Mouse (Mus musculus) lung, embryonic 16.5 days (tissue): ENCODE results near the gene Haao. TPM values are rescaled to one million over a fixed set of nuclear protein-coding genes. Genes with fewer than 3 reads are reported as not detected.

Source experiments
- ATAC-seq: fragments of 200-750 bp; cut with Nextera tagmentation; 2 replicates; pipeline ENCODE4 v1.8.0; 2017; ENCODE audit warnings: low read depth, mild to moderate bottlenecking, moderate library complexity
- H3K27ac ChIP-seq: fragments of 300-500 bp; sonication (generic); 2 replicates; pipeline ENCODE4 v1.5.1; 2014; ENCODE audit warnings: mild to moderate bottlenecking, control low read depth, low read length
- H3K27me3 ChIP-seq: fragments of 300-500 bp; sonication (generic); 2 replicates; pipeline ENCODE4 v1.6.1; 2014; ENCODE audit warnings: low read depth, low read length, mixed read lengths; ENCODE audit not compliant: control insufficient read depth, insufficient read depth
- H3K36me3 ChIP-seq: fragments of 300-500 bp; sonication (generic); 2 replicates; pipeline ENCODE4 v1.6.1; 2014; ENCODE audit warnings: low read length; ENCODE audit not compliant: control insufficient read depth, insufficient read depth
- H3K4me1 ChIP-seq: fragments of 300-500 bp; sonication (generic); replicated peaks from 2 replicates; pipeline ENCODE4 v1.6.1; 2014; ENCODE audit warnings: low read length, mixed read lengths; ENCODE audit not compliant: control insufficient read depth, insufficient read depth
- H3K4me2 ChIP-seq: fragments of 300-500 bp; sonication (generic); 2 replicates; pipeline ENCODE4 v1.6.1; 2014; ENCODE audit warnings: low read depth, low read length, control low read depth
- H3K4me3 ChIP-seq: fragments of 300-500 bp; sonication (generic); 2 replicates; pipeline ENCODE4 v1.5.1; 2014; ENCODE audit warnings: mild to moderate bottlenecking, low read length, control low read depth
- H3K9ac ChIP-seq: fragments of 300-500 bp; sonication (generic); 2 replicates; pipeline ENCODE4 v1.6.1; 2014; ENCODE audit warnings: low read length, control low read depth
- H3K9me3 ChIP-seq: fragments of 300-500 bp; sonication (generic); 2 replicates; pipeline ENCODE4 v1.6.1; 2016; ENCODE audit warnings: low read length; ENCODE audit not compliant: control insufficient read depth
- WGBS: fragments of 180-500 bp; shearing (Covaris S2); extraction: QIAGEN DNeasy Blood & Tissue Kit; methylation state at CpG from one replicate; pipeline ENCODE4 v1.1.7; 2014; 5-methylcytosine and 5-hydroxymethylcytosine counted together
- polyA plus RNA-seq: library from polyadenylated mRNA; unstranded; fragments of >200 nt; fragmentation: Nextera tagmentation; extraction: Ambion mirVana; gene quantifications from 2 replicates; pipeline ENCODE4 v1.2.1, GENCODE M21; 2015

Haao gene
- 1.8 and 2.3 TPM in 2 replicates for polyA plus RNA-seq

DNA sequence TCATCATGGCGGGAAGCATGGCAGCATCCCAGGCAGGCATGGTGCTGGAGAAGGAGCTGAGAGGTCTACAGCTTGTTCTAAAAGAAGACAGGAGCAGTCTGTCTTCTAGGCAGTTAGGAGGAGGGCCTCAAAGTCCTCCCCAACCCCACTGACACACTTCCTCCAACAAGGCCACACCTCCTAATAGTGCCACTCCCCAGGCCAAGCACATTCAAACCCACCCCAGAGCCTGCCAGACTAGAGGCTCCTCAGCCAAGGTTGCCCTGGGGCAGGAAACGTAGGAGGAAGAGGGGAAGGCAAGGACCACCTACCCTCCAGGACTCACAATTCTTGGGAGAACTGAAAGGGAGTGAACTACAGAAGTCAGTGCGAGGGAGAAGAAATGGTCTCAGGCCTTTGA, at the start of gene Haao:
Gene Haao, minus strand, starts transcription at position 149 of the 400 bp plus-strand sequence.
- Histone ChIP-seq H3K27ac (no peak within 1 kb of the TSS), H3K36me3 (no peaks in the 10 kb centered on the region), H3K9me3 (no peaks in the 10 kb centered on the region), H3K4me1 (0 out of 2 replicates have a peak, but pooled peaks cover 3% of the 10 kb centered on the region), H3K9ac (no peak within 1 kb of the TSS), H3K4me2 (no peak within 1 kb of the TSS), H3K27me3 (no peaks in the 10 kb centered on the region), H3K4me3 (no peak within 1 kb of the TSS)
- 76% methylated on average over 3 of the region's 3 CpGs for WGBS
- ATAC-seq: no peak; the same call in 1 of the 2 replicates

DNA sequence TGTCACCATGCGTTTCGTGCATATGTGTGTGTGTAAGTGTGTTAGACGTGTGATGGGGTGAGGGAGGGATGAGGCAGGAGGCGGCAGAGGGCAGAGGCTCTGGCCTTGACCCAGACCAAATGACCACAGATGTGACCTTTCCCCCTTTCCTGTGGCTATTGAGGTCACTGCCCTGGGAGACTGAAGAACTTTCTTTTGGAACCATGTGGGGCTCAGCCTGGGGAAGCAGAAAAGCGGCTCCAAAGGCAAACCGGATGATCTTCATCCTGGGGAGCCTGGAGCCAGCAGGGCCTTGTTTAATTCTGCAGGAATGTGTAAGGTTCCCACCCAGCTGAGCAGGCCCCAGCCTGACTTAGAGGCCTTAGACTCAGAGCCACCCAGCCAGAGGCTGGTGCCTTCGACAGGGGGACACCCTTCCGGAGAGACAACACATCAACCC, 49.6 kb upstream of the Haao start:
- H3K4me2 ChIP-seq: no peak overlapping the region
- H3K9me3 ChIP-seq: no peaks in the 10 kb centered on the region
- no peaks in the 10 kb centered on the region for H3K36me3 ChIP-seq
- 72% methylated on average over 8 of the region's 8 CpGs for WGBS
- no peak for ATAC-seq
- H3K4me1 ChIP-seq: peaks cover 15% of the 10 kb centered on the region
- peak overlapping the region; percentile 32; the same call in 1 of the 2 replicates for H3K9ac ChIP-seq
- no peaks in the 10 kb centered on the region for H3K27me3 ChIP-seq
- H3K27ac ChIP-seq: peak overlapping the region; percentile 25; the same call in 1 of the 2 replicates
- H3K4me3 ChIP-seq: no peak overlapping the region

DNA sequence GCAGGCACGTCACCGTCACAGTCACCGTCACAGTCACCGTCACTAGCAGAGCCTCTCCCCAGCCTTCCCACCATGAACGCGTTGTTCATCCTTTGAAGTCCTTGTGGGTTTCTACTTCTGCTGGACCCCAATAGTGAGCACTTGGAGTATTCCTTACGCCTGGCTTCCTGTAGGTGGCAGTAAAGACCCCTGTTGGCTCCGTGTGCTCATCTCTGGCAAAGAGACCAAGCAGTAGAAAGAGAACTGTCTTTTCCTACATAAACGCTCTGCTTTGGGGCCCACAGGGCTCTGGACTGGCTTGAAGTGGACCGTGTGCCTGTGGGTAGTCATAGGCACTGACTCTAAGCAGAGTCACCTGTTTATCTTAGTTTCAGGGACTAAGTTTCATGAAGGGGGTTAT, 49.0 kb upstream of the Haao start:
- peaks cover 15% of the 10 kb centered on the region for H3K4me1 ChIP-seq
- H3K27ac ChIP-seq: no peak overlapping the region
- H3K4me2 ChIP-seq: no peak overlapping the region
- 18% methylated on average over 10 of the region's 10 CpGs for WGBS
- H3K4me3 ChIP-seq: no peak overlapping the region
- no peaks in the 10 kb centered on the region for H3K36me3 ChIP-seq
- H3K9me3 ChIP-seq: no peaks in the 10 kb centered on the region
- peak; percentile 18; the same call in 1 of the 2 replicates for ATAC-seq
- no peak overlapping the region for H3K9ac ChIP-seq
- no peaks in the 10 kb centered on the region for H3K27me3 ChIP-seq

- WGBS: 58% methylated on average over 8 of the region's 8 CpGs
- Histone ChIP-seq H3K27ac (no peak overlapping the region), H3K36me3 (no peaks in the 10 kb centered on the region), H3K9me3 (no peaks in the 10 kb centered on the region), H3K9ac (no peak overlapping the region), H3K4me2 (no peak overlapping the region), H3K4me1 (peaks cover 23% of the 10 kb centered on the region), H3K27me3 (no peaks in the 10 kb centered on the region), H3K4me3 (no peak overlapping the region)
- ATAC-seq: no peak
Measured at GRCm38 (mm10) chr17:83895321-83895770, 47.6 kb upstream of the Haao start.

DNA sequence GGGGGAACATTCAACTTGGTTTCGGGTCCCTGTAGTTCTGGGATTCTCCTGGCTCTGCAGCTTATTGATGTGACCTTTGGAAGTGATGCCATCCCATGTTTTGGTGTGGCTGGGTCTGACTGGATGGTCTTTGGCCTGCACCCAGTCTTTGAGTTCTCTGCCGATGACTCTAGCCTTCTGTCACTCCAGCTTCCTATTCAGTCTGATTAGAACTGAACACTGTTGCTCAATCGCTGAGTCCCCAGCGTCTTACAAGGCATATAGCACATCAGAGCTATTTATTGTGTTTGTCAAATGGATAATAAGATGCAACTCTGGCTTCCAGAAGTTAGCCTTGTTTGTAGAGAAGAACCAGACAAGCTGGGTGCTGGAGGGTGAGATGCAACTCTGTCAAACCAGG, 45.4 kb upstream of the Haao start:
- H3K4me1 ChIP-seq: peaks cover 34% of the 10 kb centered on the region
- H3K4me2 ChIP-seq: no peak overlapping the region
- no peaks in the 10 kb centered on the region for H3K9me3 ChIP-seq
- no peaks in the 10 kb centered on the region for H3K27me3 ChIP-seq
- WGBS: 67% methylated on average over 4 of the region's 4 CpGs
- H3K27ac ChIP-seq: no peak overlapping the region
- H3K9ac ChIP-seq: no peak overlapping the region
- no peak overlapping the region for H3K4me3 ChIP-seq
- no peak for ATAC-seq
- H3K36me3 ChIP-seq: no peaks in the 10 kb centered on the region

GRCm38 (mm10) chr17:83891864-83892263, 44.1 kb upstream of the Haao start:
- WGBS: 78% methylated on average over 9 of the region's 9 CpGs
- H3K4me2 ChIP-seq: no peak overlapping the region
- no peak for ATAC-seq
- no peaks in the 10 kb centered on the region for H3K27me3 ChIP-seq
- no peaks in the 10 kb centered on the region for H3K9me3 ChIP-seq
- no peak overlapping the region for H3K9ac ChIP-seq
- peaks cover 23% of the 10 kb centered on the region for H3K4me1 ChIP-seq
- H3K27ac ChIP-seq: no peak overlapping the region
- H3K36me3 ChIP-seq: no peaks in the 10 kb centered on the region
- H3K4me3 ChIP-seq: no peak overlapping the region

DNA sequence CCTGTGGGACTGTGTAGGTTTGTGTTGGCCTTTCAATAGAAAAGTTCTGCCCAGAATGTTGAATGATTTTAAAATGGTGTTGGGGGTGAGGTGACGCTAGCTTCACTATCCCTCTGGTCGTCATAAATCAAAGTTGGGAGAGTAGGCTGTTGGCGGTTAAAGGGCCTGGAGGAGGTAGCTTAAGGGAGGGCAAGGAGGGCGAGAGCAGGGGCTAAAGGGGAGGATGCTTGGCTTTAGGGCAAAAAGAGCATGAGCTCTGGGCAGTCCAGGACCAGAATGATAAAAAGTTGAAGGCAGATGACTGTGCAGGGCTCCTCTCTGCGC, 42.6 kb upstream of the Haao start:
- H3K27me3 ChIP-seq: no peaks in the 10 kb centered on the region
- H3K4me2 ChIP-seq: 0 out of 2 replicates have a peak overlapping the region, but pooled peaks have one; percentile 6
- no peak overlapping the region for H3K9ac ChIP-seq
- no peaks in the 10 kb centered on the region for H3K36me3 ChIP-seq
- WGBS: 32% methylated on average over 5 of the region's 5 CpGs
- ATAC-seq: no peak; the same call in 1 of the 2 replicates
- no peaks in the 10 kb centered on the region for H3K9me3 ChIP-seq
- peak overlapping the region; percentile 92 for H3K27ac ChIP-seq
- no peak overlapping the region for H3K4me3 ChIP-seq
- peaks cover 19% of the 10 kb centered on the region for H3K4me1 ChIP-seq

DNA sequence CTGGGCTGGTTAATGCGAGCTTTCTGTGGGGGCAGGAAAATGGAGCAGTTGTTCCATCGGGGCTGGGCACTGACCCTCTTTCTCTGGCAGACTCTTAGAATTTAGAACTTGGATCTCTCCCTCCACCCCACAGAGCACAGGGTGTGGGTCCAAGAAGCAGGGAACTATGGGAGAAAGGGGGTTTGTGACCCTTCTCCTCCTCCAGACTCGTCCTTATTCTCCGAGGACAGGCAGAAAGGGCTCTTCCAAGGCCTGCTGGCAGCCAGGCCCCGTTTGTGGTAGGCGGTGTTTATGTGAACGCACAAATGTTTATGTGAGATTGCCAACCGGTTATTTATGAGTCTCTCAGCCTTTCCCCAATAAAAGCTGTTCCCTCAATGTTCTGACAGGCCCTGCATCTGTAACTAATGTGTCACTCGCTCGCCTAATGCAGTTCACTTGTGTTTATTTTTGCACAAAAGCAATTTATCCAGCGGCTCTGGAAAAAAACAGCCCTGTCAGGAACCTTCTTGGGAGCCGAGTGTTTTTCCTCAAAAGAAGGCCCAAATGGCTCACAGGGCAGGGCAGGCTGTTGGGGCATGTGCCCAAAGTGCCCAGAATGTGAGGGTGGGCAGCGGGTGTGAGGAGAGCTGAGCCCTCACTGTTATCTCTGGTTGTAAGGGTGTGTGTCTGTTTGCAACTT, 42.1 kb upstream of the Haao start:
- WGBS: 34% methylated on average over 13 of the region's 13 CpGs

DNA sequence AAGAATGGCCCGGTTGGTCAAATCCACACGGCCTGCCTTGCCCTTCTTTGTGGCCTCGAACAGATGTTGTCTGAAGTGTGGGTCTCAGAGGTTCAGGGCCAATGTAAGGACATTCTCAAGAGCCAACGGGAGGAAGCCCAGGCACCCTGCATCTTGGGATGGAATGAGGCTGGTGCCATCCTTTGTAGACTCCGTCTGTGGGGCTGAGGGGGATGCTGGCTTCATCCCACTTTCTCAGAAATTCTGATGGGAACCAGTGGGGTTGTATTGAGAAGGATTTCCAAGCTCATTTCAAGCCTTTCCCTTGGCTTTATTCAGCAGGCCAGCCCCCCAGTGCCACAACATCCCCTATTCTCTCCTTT, 41.5 kb upstream of the Haao start:
- 47% methylated on average over 5 of the region's 5 CpGs for WGBS
- Histone ChIP-seq H3K27ac (peak overlapping the region; percentile 77), H3K9me3 (no peaks in the 10 kb centered on the region), H3K9ac (no peak overlapping the region), H3K4me2 (no peak overlapping the region), H3K27me3 (no peaks in the 10 kb centered on the region), H3K36me3 (no peaks in the 10 kb centered on the region), H3K4me1 (peaks cover 19% of the 10 kb centered on the region), H3K4me3 (no peak overlapping the region)
- no peak for ATAC-seq

More for the DNA sequence above, 42.1 kb upstream of the Haao start:
- Histone ChIP-seq H3K27me3 (no peaks in the 10 kb centered on the region), H3K9me3 (no peaks in the 10 kb centered on the region), H3K9ac (no peak overlapping the region), H3K27ac (peak overlapping the region; percentile 92), H3K4me3 (no peak overlapping the region), H3K36me3 (no peaks in the 10 kb centered on the region), H3K4me1 (peaks cover 19% of the 10 kb centered on the region), H3K4me2 (0 out of 2 replicates have a peak overlapping the region, but pooled peaks have one; percentile 6)
- ATAC-seq: peak; percentile 90
